Comparison of ENCODE assay signal across 8 mouse cellular contexts in the genomic region with DNA sequence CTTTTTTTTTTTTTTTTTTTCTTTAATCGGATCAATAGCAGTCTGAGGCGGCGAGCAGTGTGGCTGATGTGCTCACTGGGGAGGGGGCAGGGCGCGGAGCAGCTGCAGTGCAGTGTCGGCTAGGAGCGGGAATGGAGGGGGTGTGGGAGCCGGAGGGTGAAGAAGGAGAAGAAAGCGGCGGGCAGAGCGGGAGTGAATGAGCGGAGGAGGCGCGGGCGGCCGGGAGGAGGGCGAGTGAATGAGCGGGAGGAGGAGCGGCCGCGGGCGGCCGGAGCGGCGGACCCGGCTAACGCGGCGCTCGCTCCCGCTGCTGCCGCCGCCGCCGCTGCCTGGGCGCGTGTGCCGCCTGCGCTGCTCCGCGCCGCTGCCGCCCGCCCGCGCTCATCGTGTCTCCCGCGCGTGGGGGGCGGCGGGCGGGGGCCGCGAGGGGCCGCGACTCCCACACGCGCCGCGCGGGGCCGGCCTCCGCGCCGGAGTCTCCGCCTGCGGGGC. TPM values are rescaled to one million over a fixed set of nuclear protein-coding genes. Genes with fewer than 3 reads are reported as not detected.
DNase-seq lines count a peak whose midpoint lies in the region; TF ChIP-seq lines count a peak whose summit lies in the region.

A gene (minus strand): TSS at position 74 of the 492 bp plus-strand sequence.

- H3K27ac ChIP-seq in MEL (ENCODE audit: control insufficient read depth, low read depth, low read length) = peak within 1 kb of the TSS; percentile 76

- peak within 1 kb of the TSS; percentile 97 for H3K9ac ChIP-seq in MEL (ENCODE audit: control insufficient read depth, low read depth, low read length, poor library complexity, severe bottlenecking)

- TF ChIP-seq CTCF in MEL (IDR thresholded peaks at IDR 0.05 in 2 of 3, conservative IDR thresholded peaks at IDR 0.05 in 1 of 3; ENCODE audit: control insufficient read depth in 1 of 3, insufficient read depth in 1 of 3, low read depth in 2 of 3, low read length in 3 of 3, poor library complexity in 1 of 3, severe bottlenecking in 1 of 3) = no peak
- TF ChIP-seq CTCF in lung, adult 2 months (IDR thresholded peaks at IDR 0.05; ENCODE audit: insufficient read depth, low read length) = no peak

- no peaks in the 10 kb centered on the region for H3K27me3 ChIP-seq in MEL (ENCODE audit: control insufficient read depth in 1 of 2, insufficient read depth in 2 of 2, low read length in 2 of 2)

- peak; percentile 67 for DNase-seq in MEL (ENCODE audit: low read depth, low spot score)
- DNase-seq in cerebellum, adult 11 months = peak; percentile 82
- peak; percentile 60 for DNase-seq in forelimb bud, embryonic 11.5 days (ENCODE audit: low read depth, low spot score)
- DNase-seq in heart, postnatal 36 days = peak; percentile 59 to 70
- DNase-seq in layer of hippocampus, adult 8-10 months (ENCODE audit: low spot score in 2 of 2) = peak; percentile 67 to 70
- peak; percentile 41 for DNase-seq in lung, adult 2 months
- peak; percentile 77 for DNase-seq in retina, embryonic 14.5 days (ENCODE audit: low spot score)
- DNase-seq in spleen, adult 12 weeks (ENCODE audit: low spot score) = no peak

- no peaks in the 10 kb centered on the region for H3K4me1 ChIP-seq in MEL (ENCODE audit: control insufficient read depth in 1 of 2, insufficient read depth in 2 of 2, low read length in 2 of 2)
- no peaks in the 10 kb centered on the region for H3K4me1 ChIP-seq in lung, adult 2 months (ENCODE audit: control insufficient read depth, insufficient read depth, low read length)

- peak in 1 of 2 experiments; percentile 12; a peak in 1 of 4 replicates for TF ChIP-seq POLR2A in MEL (IDR thresholded peaks at IDR 0.05; ENCODE audit: control insufficient read depth in 1 of 2, insufficient read depth in 1 of 2, low read depth in 1 of 2, low read length in 2 of 2, poor library complexity in 1 of 2)
- TF ChIP-seq POLR2A in lung, adult 2 months (IDR thresholded peaks at IDR 0.05; ENCODE audit: borderline replicate concordance, extremely low read depth, low read depth, low read length) = no peak

- peaks cover 9% of the 10 kb centered on the region; the same call in 1 of the 2 replicates for H3K79me2 ChIP-seq in MEL (ENCODE audit: control insufficient read depth, insufficient read depth, low read length, poor library complexity)

- H3K36me3 ChIP-seq in MEL (ENCODE audit: control insufficient read depth in 1 of 2, insufficient read depth in 2 of 2, low read length in 2 of 2) = peaks cover 0 to 7% of the 10 kb centered on the region in 2 experiments; a peak in 2 of 4 replicates

- WGBS in lung, adult 2 months = 3% methylated on average over 40 of the region's 68 CpGs

- no peak for TF ChIP-seq RAD21 in MEL (IDR thresholded peaks at IDR 0.05; ENCODE audit: low read depth, low read length)

- peak within 1 kb of the TSS; percentile 90 to 94 for H3K4me3 ChIP-seq in MEL (ENCODE audit: control insufficient read depth in 1 of 2, insufficient read depth in 1 of 2, low read depth in 2 of 2, low read length in 2 of 2)
- H3K4me3 ChIP-seq in lung, adult 2 months (replicated peaks; ENCODE audit: extremely low read depth, low read depth, low read length) = peak within 1 kb of the TSS; percentile 91

- 0 out of 4 replicates have a peak, but pooled peaks of 1 of the 2 experiments have one; percentile 12 for TF ChIP-seq EP300 in MEL (IDR thresholded peaks at IDR 0.05; ENCODE audit: low read depth in 1 of 2, low read length in 2 of 2)

- intact Hi-C loops in heart, postnatal 36 days (cut with DNase I) = no loop called here

- H3K9me3 ChIP-seq in MEL (replicated peaks; ENCODE audit: insufficient read depth, low read length) = no peaks in the 10 kb centered on the region

TF ChIP-seq in MEL, 35 proteins besides CTCF, POLR2A, EP300 and RAD21:
- TF ChIP-seq NRF1 (IDR thresholded peaks at IDR 0.05; ENCODE audit: insufficient read depth, low read depth, low read length, poor library complexity, severe bottlenecking) (peak; percentile 15; the same call in 1 of the 2 replicates), MXI1 (IDR thresholded peaks at IDR 0.05; ENCODE audit: low read depth, low read length) (no peak)

RNA-seq across cellular contexts. Expression of the gene that starts here (rescaled TPM):
- 0.42 and 0.46 TPM in 2 replicates for total RNA-seq in MEL (2012; rRNA removed)
- 1 to 10 TPM in 1 of 2 experiments, not detected in 1; 2.3 TPM for polyA plus RNA-seq in MEL (2012; ENCODE audit: insufficient read depth in 1 of 2, insufficient read length in 2 of 2, low read depth in 1 of 2, low replicate concordance in 2 of 2, missing spikeins in 1 of 2)
- total RNA-seq in heart, postnatal 36 days (2021) = 1 to 10 TPM; 2.3 to 3.0 TPM
- 10 to 100 TPM; 25.3 to 34.5 (median 31.7) TPM for total RNA-seq in layer of hippocampus, adult 8-10 months (2022)
- polyA plus RNA-seq in lung, adult 2 months (2012; rRNA removed) = 0.86 and 2.1 TPM in 2 replicates

Comparison
In these comparisons a context has a peak if more than half of its experiments do, and no peak if none do; other contexts are left out.
1. RNA of the gene that starts here (total RNA-seq): 25.3 to 34.5 TPM in layer of hippocampus, adult 8-10 months; 2.3 to 3.0 TPM in heart, postnatal 36 days and 0.42 to 0.46 TPM in MEL; every median in the first group is over 4 times any median in the second.